Mouse (Mus musculus) MN1 (cell line): ENCODE results near the gene Cdh22.

ENCODE experiments used
- DNase-seq: peaks from one replicate; pipeline ENCODE4 v3.0.0-alpha.2; 2016; ENCODE audit warnings: low spot score

Gene Cdh22

GRCm38 (mm10) chr2:165081257-165081656 is 153.4 kb downstream of the Cdh22 start:
- DNase-seq: no peak

GRCm38 (mm10) chr2:165080657-165081056 is 154.0 kb downstream of the Cdh22 start:
- no peak for DNase-seq

GRCm38 (mm10) chr2:165078605-165079004 is 156.0 kb downstream of the Cdh22 start:
- DNase-seq: peak; percentile 67

- no peak for DNase-seq
Observed at GRCm38 (mm10) chr2:165078045-165078444, 156.6 kb downstream of the Cdh22 start.

- DNase-seq: peak; percentile 54
Observed at GRCm38 (mm10) chr2:165077055-165077454, 157.6 kb downstream of the Cdh22 start.

GRCm38 (mm10) chr2:165074937-165075336 is 159.7 kb downstream of the Cdh22 start:
- DNase-seq: peak; percentile 86

- DNase-seq: peak; percentile 73
Observed at GRCm38 (mm10) chr2:165074081-165074884, 160.4 kb downstream of the Cdh22 start.

- DNase-seq: no peak
Observed at GRCm38 (mm10) chr2:165073381-165073781, 161.3 kb downstream of the Cdh22 start.

- peak; percentile 76 for DNase-seq
Observed at GRCm38 (mm10) chr2:165070096-165070816, 164.4 kb downstream of the Cdh22 start.

GRCm38 (mm10) chr2:165068806-165069205 is 165.8 kb downstream of the Cdh22 start:
- no peak for DNase-seq

- no peak for DNase-seq
Observed at GRCm38 (mm10) chr2:165064489-165064888, 170.2 kb downstream of the Cdh22 start.

GRCm38 (mm10) chr2:165061638-165062433 is 172.8 kb downstream of the Cdh22 start:
- DNase-seq: no peak
